11 mouse cellular contexts compared by ENCODE assay signal in the genomic region with DNA sequence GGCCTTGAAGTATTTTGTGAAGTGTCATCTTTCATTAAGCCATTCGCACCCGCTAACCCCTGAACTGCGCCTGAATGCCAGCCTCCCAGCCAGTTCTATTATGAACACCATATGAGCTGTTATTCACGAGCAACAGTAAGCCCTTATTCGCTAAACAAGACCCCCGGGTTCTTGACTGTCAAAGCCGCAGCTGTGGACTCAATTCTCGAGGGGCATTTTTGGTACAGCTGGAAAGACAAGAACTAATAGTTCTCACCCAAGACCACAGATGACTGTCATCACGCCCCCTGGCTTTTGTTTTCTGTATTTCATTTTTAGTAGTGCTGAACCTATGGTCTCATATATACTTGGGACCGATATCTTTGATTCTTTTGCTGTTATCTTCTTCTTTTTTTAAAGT. TPM values are rescaled to one million over a fixed set of nuclear protein-coding genes. Genes with fewer than 3 reads are reported as not detected.
DNase-seq lines count a peak whose midpoint lies in the region; ATAC-seq and TF ChIP-seq lines count a peak whose summit lies in the region.
"Had no signal": no experiment of that assay in that cellular context is flagged by ENCODE, and none has a peak within 500 bp of the region (broad histone marks: within the 10 kb centered on the region; RNA-seq: fewer than 3 reads in every experiment).

No protein-coding gene starts in this region.

- 78% methylated on average over 10 of the region's 10 CpGs for WGBS in heart, adult 2 months
- 39% methylated on average over 10 of the region's 10 CpGs for whole genome bisulfite sequencing in limb, embryonic 14.5 days

- no peaks in the 10 kb centered on the region for H3K79me2 ChIP-seq in heart, adult 2 months (replicated peaks; ENCODE audit: control insufficient read depth, insufficient read depth, low read length)

- no peaks in the 10 kb centered on the region for H3K9me3 ChIP-seq in E14TG2a.4 (ENCODE audit: low read length)
- H3K9me3 ChIP-seq in limb, embryonic 14.5 days (ENCODE audit: control insufficient read depth, low read length): no peaks in the 10 kb centered on the region

- no peak overlapping the region for H3K9ac ChIP-seq in heart, adult 2 months (ENCODE audit: low read depth, low read length)
- H3K9ac ChIP-seq in limb, embryonic 14.5 days (ENCODE audit: low read depth, low read length, severe bottlenecking): no peak overlapping the region
- H3K9ac ChIP-seq: lung, embryonic 14.5 days had no signal

- no peaks in the 10 kb centered on the region for H3K36me3 ChIP-seq in heart, adult 2 months (ENCODE audit: control insufficient read depth, insufficient read depth, low read length)
- H3K36me3 ChIP-seq in E14TG2a.4 (ENCODE audit: insufficient read depth, low read length): no peaks in the 10 kb centered on the region
- H3K36me3 ChIP-seq in limb, embryonic 14.5 days (ENCODE audit: control insufficient read depth, insufficient read depth, low read length): no peaks in the 10 kb centered on the region

- TF ChIP-seq POLR2A in heart, adult 2 months (IDR thresholded peaks at IDR 0.05; ENCODE audit: insufficient read depth, low read depth, low read length): no peak
- no peak for TF ChIP-seq POLR2A in limb, embryonic 14.5 days (IDR thresholded peaks at IDR 0.05; ENCODE audit: borderline replicate concordance, extremely low read depth, insufficient read depth, insufficient read length)

- DNase-seq in heart, adult 2 months: no peak
- no peak for DNase-seq in heart, postnatal 4 days
- peak; percentile 34 for DNase-seq in R1 (ENCODE audit: low read depth, low spot score)
- DNase-seq in limb, embryonic 14.5 days (ENCODE audit: low spot score): peak; percentile 62
- DNase-seq in adrenal gland, adult 18-20 months (ENCODE audit: low spot score in 2 of 2): no peak
- DNase-seq in left cerebral cortex, adult 18-20 months (ENCODE audit: low spot score in 2 of 2): no peak

- no peak overlapping the region for H3K27ac ChIP-seq in heart, adult 2 months
- H3K27ac ChIP-seq in limb, embryonic 14.5 days (replicated peaks; ENCODE audit: low read depth, low read length): no peak overlapping the region

- ATAC-seq in limb, embryonic 14.5 days (ENCODE audit: low FRiP score, low read depth): peak; percentile 56; the same call in 1 of the 2 replicates
- no peak for ATAC-seq in megakaryocyte progenitor cell, adult 5-6 weeks (replicated peaks; ENCODE audit: poor library complexity)

- no peak overlapping the region for H3K4me3 ChIP-seq in heart, adult 2 months
- H3K4me3 ChIP-seq in E14TG2a.4 (replicated peaks; ENCODE audit: low read length): no peak overlapping the region
- H3K4me3 ChIP-seq in limb, embryonic 14.5 days (replicated peaks; ENCODE audit: low read length): no peak overlapping the region

- no peaks in the 10 kb centered on the region for H3K4me1 ChIP-seq in heart, adult 2 months (ENCODE audit: control insufficient read depth, insufficient read depth, low read length)
- peaks cover 19% of the 10 kb centered on the region for H3K4me1 ChIP-seq in E14TG2a.4 (replicated peaks; ENCODE audit: low read depth, low read length)
- H3K4me1 ChIP-seq in limb, embryonic 14.5 days (ENCODE audit: control insufficient read depth, insufficient read depth, low read length): no peaks in the 10 kb centered on the region

- intact Hi-C loops in heart, adult 2 months (cut with DNase I): loop anchor here (1.0 to 2.0 kb wide), 2 partner anchors 202 to 219 kb away; no protein-coding TSS in a partner anchor

- no peak for TF ChIP-seq EP300 in heart, adult 2 months (IDR thresholded peaks at IDR 0.05; ENCODE audit: insufficient read depth, low read depth, low read length)

- no peak overlapping the region for H3K4me2 ChIP-seq in limb, embryonic 14.5 days (replicated peaks; ENCODE audit: low read depth, low read length, severe bottlenecking)
- H3K4me2 ChIP-seq: lung, embryonic 14.5 days had no signal

- H3K27me3 ChIP-seq in heart, adult 2 months (ENCODE audit: control insufficient read depth, insufficient read depth, low read length): 0 out of 2 replicates have a peak, but pooled peaks cover 1% of the 10 kb centered on the region
- H3K27me3 ChIP-seq in E14TG2a.4 (ENCODE audit: insufficient read depth, low read length): no peaks in the 10 kb centered on the region
- no peaks in the 10 kb centered on the region for H3K27me3 ChIP-seq in limb, embryonic 14.5 days (ENCODE audit: control insufficient read depth, insufficient read depth, low read length)

- TF ChIP-seq CTCF in heart, adult 2 months (IDR thresholded peaks at IDR 0.05): peak; percentile 44
- 0 out of 2 replicates have a peak, but pooled peaks have one; percentile 19 for TF ChIP-seq CTCF in E14TG2a.4 (conservative IDR thresholded peaks at IDR 0.05; ENCODE audit: low read length)

RNA-seq across cellular contexts. Expression of a gene that starts 17.6 kb away (rescaled TPM):
- not detected for total RNA-seq in heart, adult 2 months (2021)
- not detected in 2 replicates for polyA plus RNA-seq in heart, adult 2 months (2012; rRNA removed)
- under 1 TPM in 1 of 2 experiments, not detected in 1; 0.11 TPM for total RNA-seq in heart, postnatal 4 days (2021)
- polyA plus RNA-seq in limb, embryonic 14.5 days (2012; rRNA removed): 0.70 and 0.88 TPM in 2 replicates
- 0.70 and 1.1 TPM in 2 replicates for polyA plus RNA-seq in limb, embryonic 14.5 days (2014; fragmentation: Nextera tagmentation; extraction: Ambion mirVana)
- total RNA-seq in megakaryocyte progenitor cell, adult 5-6 weeks (2015): 1.3 and 1.8 TPM in 2 replicates
- total RNA-seq in megakaryocyte progenitor cell, adult 5-6 weeks (2017): 2.2 and 2.7 TPM in 2 replicates
- not detected for total RNA-seq in adrenal gland, adult 18-20 months (2021)
- not detected for total RNA-seq in left cerebral cortex, adult 18-20 months (2021)
- total RNA-seq: adrenal gland, postnatal 25 days; neutrophil, adult 5-6 weeks had no signal

Comparison
In these comparisons a context has a peak if more than half of its experiments do, and no peak if none do; other contexts are left out.
1. DNase-seq: peak in R1 (single experiment) and limb, embryonic 14.5 days (single experiment); none in heart, adult 2 months (0 of 2), heart, postnatal 4 days (single experiment), adrenal gland, adult 18-20 months (0 of 2) and left cerebral cortex, adult 18-20 months (0 of 2).